Mouse (Mus musculus): ENCODE measurements at regions not wholly inside any gene's neighbourhood (a gene's known extent, or its start where the extent isn't known, plus 50 kb on each side); places are given as distances from the start of the nearest gene placed in this dataset.

DNA sequence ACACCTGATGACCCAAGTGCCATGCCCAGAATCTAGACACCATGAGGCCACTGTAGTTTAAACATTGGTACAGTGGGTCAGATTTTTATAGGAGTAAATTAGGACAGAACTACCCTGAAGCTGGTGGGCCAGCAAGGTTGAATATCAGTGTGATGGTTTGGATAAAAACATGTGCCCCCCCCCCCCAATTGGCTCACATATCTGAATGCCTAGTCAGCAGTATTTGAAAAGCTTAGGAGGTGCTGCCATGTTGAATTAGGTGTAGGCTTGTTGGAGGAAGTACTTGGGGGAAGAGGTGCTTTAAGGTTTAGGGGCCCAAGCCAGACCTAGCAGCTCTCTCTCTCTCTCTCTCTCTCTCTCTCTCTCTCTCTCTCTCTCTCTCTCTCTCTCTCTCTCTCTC lies 66.2 kb upstream of the Klf3 start:
- TF ChIP-seq EP300 (IDR thresholded peaks at IDR 0.05; ENCODE audit: low read depth in 1 of 2, low read length in 2 of 2) (no peak), NELFE (IDR thresholded peaks at IDR 0.05; ENCODE audit: low read depth, low read length) (no peak), USF1 (IDR thresholded peaks at IDR 0.05; ENCODE audit: low read depth, low read length) (no peak), BHLHE40 (IDR thresholded peaks at IDR 0.05; ENCODE audit: borderline replicate concordance, low read depth, low read length) (no peak), POLR2A (IDR thresholded peaks at IDR 0.05; ENCODE audit: control insufficient read depth in 1 of 2, insufficient read depth in 1 of 2, low read depth in 1 of 2, low read length in 2 of 2, poor library complexity in 1 of 2) (no peak), E2F4 (IDR thresholded peaks at IDR 0.05; ENCODE audit: borderline replicate concordance, low read depth, low read length) (no peak)

Measured in MEL (cell line).